Mouse (Mus musculus) C2C12 (cell line): Measurements from ENCODE around the gene Kif1bp. TPM values are rescaled to one million over a fixed set of nuclear protein-coding genes. Genes with fewer than 3 reads are reported as not detected.

Experiments used
- H3K27me3 ChIP-seq: one replicate; pipeline ENCODE4 v1.6.1; 2011; ENCODE audit not compliant: control insufficient read depth, insufficient read depth, insufficient read length
- H3K36me3 ChIP-seq: one replicate; pipeline ENCODE4 v1.6.1; 2011; ENCODE audit not compliant: control insufficient read depth, insufficient read depth
- H3K4me3 ChIP-seq: one replicate; pipeline ENCODE4 v1.5.1; 2011; ENCODE audit warnings: mild to moderate bottlenecking, control low read depth; ENCODE audit not compliant: poor library complexity, insufficient read depth, severe bottlenecking
- H3K79me2 ChIP-seq: one replicate; pipeline ENCODE4 v1.6.1; 2011; ENCODE audit not compliant: control insufficient read depth, insufficient read depth
- H3K79me3 ChIP-seq: one replicate; pipeline ENCODE4 v1.6.1; 2011; ENCODE audit warnings: low read depth, control low read depth
- H3ac ChIP-seq: one replicate; pipeline ENCODE3; 2011; ENCODE audit warnings: low read depth; ENCODE audit not compliant: control insufficient read depth, insufficient read length
- CEBPB ChIP-seq: IDR thresholded peaks from one replicate; pipeline ENCODE4 v1.6.1; 2011; ENCODE audit warnings: low read depth, mild to moderate bottlenecking, control low read depth, moderate library complexity
- CTCF ChIP-seq: IDR thresholded peaks from one replicate; pipeline ENCODE4 v1.5.1; 2011; ENCODE audit not compliant: control insufficient read depth, insufficient read depth, insufficient read length
- FOSL1 ChIP-seq: IDR thresholded peaks from one replicate; pipeline ENCODE4 v1.8.0; 2011; ENCODE audit warnings: mild to moderate bottlenecking, low read length; ENCODE audit not compliant: poor library complexity, insufficient read depth, severe bottlenecking
- MAX ChIP-seq: IDR thresholded peaks from one replicate; pipeline ENCODE4 v1.6.1; 2011; ENCODE audit warnings: mild to moderate bottlenecking, control low read depth
- MYOD1 ChIP-seq: IDR thresholded peaks from one replicate; pipeline ENCODE4 v1.6.1; 2011; ENCODE audit warnings: low read depth; ENCODE audit not compliant: control insufficient read depth, insufficient read length
- MYOG ChIP-seq: IDR thresholded peaks from one replicate; pipeline ENCODE4 v1.6.1; 2011; ENCODE audit not compliant: control insufficient read depth, insufficient read length; ENCODE audit errors: extremely low read depth
- USF1 ChIP-seq: IDR thresholded peaks from one replicate; pipeline ENCODE4 v1.6.1; 2011; ENCODE audit warnings: low read depth, mild to moderate bottlenecking, control low read depth, moderate library complexity
- polyA plus RNA-seq: library from polyadenylated mRNA; unstranded; fragments of >200 nt; fragmentation: generic; extraction: Trizol; gene quantifications from one replicate; pipeline ENCODE4 v1.2.1, GENCODE M21; 2012; ENCODE audit warnings: missing spikeins

Gene Kif1bp
- polyA plus RNA-seq, 1 experiment, result 21.5 TPM

- Histone ChIP-seq H3K79me3 (no peaks in the 10 kb centered on the region), H3K27me3 (peaks cover 22% of the 10 kb centered on the region), H3K79me2 (no peaks in the 10 kb centered on the region), H3ac (no peak overlapping the region), H3K36me3 (no peaks in the 10 kb centered on the region), H3K4me3 (no peak overlapping the region)
- TF ChIP-seq FOSL1, result no peak
- TF ChIP-seq CEBPB, result no peak
- TF ChIP-seq MYOD1, result no peak
- TF ChIP-seq CTCF, result no peak
- TF ChIP-seq USF1, result no peak
- TF ChIP-seq MYOG, result no peak
- no peak for TF ChIP-seq MAX
Measured at GRCm38 (mm10) chr10:62512855-62513254, 65.4 kb downstream of the Kif1bp start.

- Histone ChIP-seq H3ac (no peak overlapping the region), H3K4me3 (no peak overlapping the region), H3K79me3 (no peaks in the 10 kb centered on the region), H3K79me2 (no peaks in the 10 kb centered on the region), H3K36me3 (no peaks in the 10 kb centered on the region), H3K27me3 (peaks cover 15% of the 10 kb centered on the region)
- TF ChIP-seq MYOD1 (no peak), USF1 (no peak)
Measured at GRCm38 (mm10) chr10:62511528-62511927, 66.7 kb downstream of the Kif1bp start.

- Histone ChIP-seq H3K27me3 (peaks cover 10% of the 10 kb centered on the region), H3ac (no peak overlapping the region), H3K4me3 (no peak overlapping the region), H3K79me3 (no peaks in the 10 kb centered on the region), H3K36me3 (no peaks in the 10 kb centered on the region), H3K79me2 (no peaks in the 10 kb centered on the region)
- TF ChIP-seq MYOD1 (no peak), CEBPB (peak; percentile 71)
Measured at GRCm38 (mm10) chr10:62509032-62509656, 69.1 kb downstream of the Kif1bp start.

GRCm38 (mm10) chr10:62508459-62508858 lies 69.8 kb downstream of the Kif1bp start:
- Histone ChIP-seq H3K79me2 (no peaks in the 10 kb centered on the region), H3ac (no peak overlapping the region), H3K4me3 (no peak overlapping the region), H3K27me3 (peaks cover 7% of the 10 kb centered on the region), H3K36me3 (no peaks in the 10 kb centered on the region), H3K79me3 (no peaks in the 10 kb centered on the region)
- no peak for TF ChIP-seq FOSL1
- no peak for TF ChIP-seq MYOG
- no peak for TF ChIP-seq USF1
- TF ChIP-seq CTCF, result no peak
- TF ChIP-seq CEBPB, result no peak
- TF ChIP-seq MYOD1, result no peak
- no peak for TF ChIP-seq MAX

GRCm38 (mm10) chr10:62507591-62508308 lies 70.5 kb downstream of the Kif1bp start:
- TF ChIP-seq MAX, result no peak
- TF ChIP-seq FOSL1, result no peak
- TF ChIP-seq MYOG, result no peak
- no peak for TF ChIP-seq USF1
- TF ChIP-seq MYOD1, result no peak
- TF ChIP-seq CTCF, result no peak
- TF ChIP-seq CEBPB, result no peak
- H3K79me3 ChIP-seq, result no peaks in the 10 kb centered on the region
- H3ac ChIP-seq, result no peak overlapping the region
- no peak overlapping the region for H3K4me3 ChIP-seq
- no peaks in the 10 kb centered on the region for H3K79me2 ChIP-seq
- H3K27me3 ChIP-seq, result peaks cover 4% of the 10 kb centered on the region
- H3K36me3 ChIP-seq, result no peaks in the 10 kb centered on the region

- no peak overlapping the region for H3K4me3 ChIP-seq
- no peak overlapping the region for H3ac ChIP-seq
- no peaks in the 10 kb centered on the region for H3K79me2 ChIP-seq
- no peaks in the 10 kb centered on the region for H3K36me3 ChIP-seq
- H3K79me3 ChIP-seq, result no peaks in the 10 kb centered on the region
- H3K27me3 ChIP-seq, result peaks cover 4% of the 10 kb centered on the region
- TF ChIP-seq MAX, result no peak
- TF ChIP-seq MYOD1, result no peak
- TF ChIP-seq MYOG, result no peak
Measured at GRCm38 (mm10) chr10:62507071-62507470, 71.2 kb downstream of the Kif1bp start.
